Mouse (Mus musculus): Measurements from ENCODE around the gene Arl13b. TPM values are rescaled to one million over a fixed set of nuclear protein-coding genes. Genes with fewer than 3 reads are reported as not detected.

Gene Arl13b
- 19.0 and 19.5 TPM in 2 replicates for polyA plus RNA-seq (2015; fragmentation: Nextera tagmentation; extraction: Ambion mirVana)

GRCm38 (mm10) chr16:62846498-62847312, at the start of gene Arl13b:
Arl13b (minus strand) TSS chr16:62847040.
- Histone ChIP-seq H3K27me3 (no peaks in the 10 kb centered on the region), H3K9me3 (replicated peaks) (no peaks in the 10 kb centered on the region), H3K9ac (peak within 1 kb of the TSS; percentile 79), H3K27ac (peak within 1 kb of the TSS; percentile 57), H3K4me1 (peaks cover 22% of the 10 kb centered on the region), H3K4me2 (peak within 1 kb of the TSS; percentile 70), H3K36me3 (ENCODE audit: poor library complexity, severe bottlenecking) (no peaks in the 10 kb centered on the region), H3K4me3 (peak within 1 kb of the TSS; percentile 76)
- peak; percentile 100 for ATAC-seq
- under 1% methylated on average over 51 of the region's 52 CpGs for WGBS

- H3K4me2 ChIP-seq: no peak overlapping the region
- no peak overlapping the region for H3K27ac ChIP-seq
- H3K36me3 ChIP-seq (ENCODE audit: poor library complexity, severe bottlenecking): no peaks in the 10 kb centered on the region
- no peaks in the 10 kb centered on the region for H3K4me1 ChIP-seq
- 83% methylated on average over 3 of the region's 3 CpGs for WGBS
- no peaks in the 10 kb centered on the region for H3K9me3 ChIP-seq (replicated peaks)
- no peaks in the 10 kb centered on the region for H3K27me3 ChIP-seq
- ATAC-seq: no peak
- no peak overlapping the region for H3K4me3 ChIP-seq
- no peak overlapping the region for H3K9ac ChIP-seq
Observed at GRCm38 (mm10) chr16:62895824-62896223, 49.0 kb upstream of the Arl13b start.

- Histone ChIP-seq H3K4me2 (no peak overlapping the region), H3K27ac (no peak overlapping the region), H3K4me3 (no peak overlapping the region), H3K36me3 (ENCODE audit: poor library complexity, severe bottlenecking) (no peaks in the 10 kb centered on the region), H3K9me3 (replicated peaks) (no peaks in the 10 kb centered on the region), H3K9ac (no peak overlapping the region), H3K4me1 (no peaks in the 10 kb centered on the region), H3K27me3 (no peaks in the 10 kb centered on the region)
- ATAC-seq: no peak
- 66% methylated on average over 6 of the region's 6 CpGs for WGBS
Observed at GRCm38 (mm10) chr16:62874065-62874464, 27.2 kb upstream of the Arl13b start.

DNA sequence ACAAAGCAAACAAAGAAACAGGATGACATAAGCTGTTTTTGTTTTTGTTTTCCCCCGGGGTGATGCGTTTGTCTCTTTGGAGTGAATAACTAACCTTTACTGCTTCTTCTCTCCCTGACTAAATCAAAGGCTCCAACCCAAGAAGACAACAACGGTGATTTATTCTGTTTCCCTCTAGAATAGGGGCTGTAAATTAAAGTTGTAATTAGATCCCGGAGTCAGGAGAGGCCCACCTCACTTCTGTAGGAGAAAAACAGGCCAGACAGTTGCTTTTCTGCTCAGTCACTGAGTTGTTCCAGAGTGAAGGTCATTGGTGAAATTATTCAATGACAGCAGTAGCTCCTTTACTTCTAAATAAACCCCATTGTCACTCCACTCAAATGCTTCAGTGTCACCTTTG, 26.3 kb upstream of the Arl13b start:
- no peaks in the 10 kb centered on the region for H3K9me3 ChIP-seq (replicated peaks)
- no peaks in the 10 kb centered on the region for H3K4me1 ChIP-seq
- no peaks in the 10 kb centered on the region for H3K36me3 ChIP-seq (ENCODE audit: poor library complexity, severe bottlenecking)
- WGBS: 46% methylated on average over 4 of the region's 4 CpGs
- H3K4me2 ChIP-seq: no peak overlapping the region
- no peak overlapping the region for H3K4me3 ChIP-seq
- no peaks in the 10 kb centered on the region for H3K27me3 ChIP-seq
- no peak for ATAC-seq
- no peak overlapping the region for H3K9ac ChIP-seq
- H3K27ac ChIP-seq: no peak overlapping the region

DNA sequence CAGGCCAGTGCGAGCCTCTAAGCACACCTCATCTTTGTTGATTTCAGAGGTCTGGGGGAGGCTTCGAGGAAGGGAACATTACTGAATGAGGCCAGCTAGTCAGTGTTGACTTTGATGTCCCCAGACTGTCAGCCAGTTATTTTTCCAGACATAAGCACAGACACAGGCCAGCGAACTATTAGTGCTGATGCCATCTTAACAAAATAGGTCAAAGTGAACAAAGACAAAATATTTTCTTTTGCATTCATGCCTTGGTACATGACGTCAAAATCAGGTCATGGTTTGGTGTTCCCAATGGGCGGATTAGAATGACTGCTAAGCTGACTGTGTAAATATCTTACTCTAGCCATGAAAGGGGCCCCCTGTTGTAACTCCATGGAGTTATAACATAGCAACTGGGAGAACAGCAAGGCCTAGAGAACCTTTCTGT, 25.9 kb upstream of the Arl13b start:
- Histone ChIP-seq H3K36me3 (ENCODE audit: poor library complexity, severe bottlenecking) (no peaks in the 10 kb centered on the region), H3K4me3 (no peak overlapping the region), H3K27ac (no peak overlapping the region), H3K27me3 (no peaks in the 10 kb centered on the region), H3K4me1 (no peaks in the 10 kb centered on the region), H3K9me3 (replicated peaks) (no peaks in the 10 kb centered on the region), H3K9ac (no peak overlapping the region), H3K4me2 (no peak overlapping the region)
- WGBS: 79% methylated on average over 5 of the region's 5 CpGs
- no peak for ATAC-seq

GRCm38 (mm10) chr16:62861455-62861854, 14.6 kb upstream of the Arl13b start:
- 60% methylated on average over 6 of the region's 6 CpGs for WGBS
- Histone ChIP-seq H3K9me3 (replicated peaks) (no peaks in the 10 kb centered on the region), H3K4me3 (no peak overlapping the region), H3K4me2 (no peak overlapping the region), H3K4me1 (no peaks in the 10 kb centered on the region), H3K36me3 (ENCODE audit: poor library complexity, severe bottlenecking) (no peaks in the 10 kb centered on the region), H3K27ac (no peak overlapping the region), H3K27me3 (no peaks in the 10 kb centered on the region), H3K9ac (no peak overlapping the region)
- no peak for ATAC-seq

- no peak overlapping the region for H3K9ac ChIP-seq
- no peaks in the 10 kb centered on the region for H3K36me3 ChIP-seq (ENCODE audit: poor library complexity, severe bottlenecking)
- H3K27ac ChIP-seq: no peak overlapping the region
- WGBS: 74% methylated on average over 1 of the region's 1 CpGs
- no peak overlapping the region for H3K4me2 ChIP-seq
- no peaks in the 10 kb centered on the region for H3K27me3 ChIP-seq
- H3K4me3 ChIP-seq: no peak overlapping the region
- no peaks in the 10 kb centered on the region for H3K9me3 ChIP-seq (replicated peaks)
- ATAC-seq: no peak
- no peaks in the 10 kb centered on the region for H3K4me1 ChIP-seq
Observed at GRCm38 (mm10) chr16:62860140-62860539, 13.3 kb upstream of the Arl13b start.

GRCm38 (mm10) chr16:62858018-62858417, 11.2 kb upstream of the Arl13b start:
- H3K27me3 ChIP-seq: no peaks in the 10 kb centered on the region
- 95% methylated on average over 1 of the region's 1 CpGs for WGBS
- peaks cover 4% of the 10 kb centered on the region for H3K4me1 ChIP-seq
- no peak overlapping the region for H3K9ac ChIP-seq
- no peak overlapping the region for H3K27ac ChIP-seq
- no peak overlapping the region for H3K4me3 ChIP-seq
- H3K4me2 ChIP-seq: no peak overlapping the region
- no peaks in the 10 kb centered on the region for H3K36me3 ChIP-seq (ENCODE audit: poor library complexity, severe bottlenecking)
- no peak for ATAC-seq
- H3K9me3 ChIP-seq (replicated peaks): no peaks in the 10 kb centered on the region

GRCm38 (mm10) chr16:62857498-62857897, 10.7 kb upstream of the Arl13b start:
- WGBS: 91% methylated on average over 2 of the region's 2 CpGs
- Histone ChIP-seq H3K4me2 (no peak overlapping the region), H3K4me1 (peaks cover 4% of the 10 kb centered on the region), H3K27ac (no peak overlapping the region), H3K9me3 (replicated peaks) (no peaks in the 10 kb centered on the region), H3K9ac (no peak overlapping the region), H3K27me3 (no peaks in the 10 kb centered on the region), H3K36me3 (ENCODE audit: poor library complexity, severe bottlenecking) (no peaks in the 10 kb centered on the region), H3K4me3 (no peak overlapping the region)
- no peak for ATAC-seq

GRCm38 (mm10) chr16:62856273-62856672, 9.4 kb upstream of the Arl13b start:
- Histone ChIP-seq H3K36me3 (ENCODE audit: poor library complexity, severe bottlenecking) (no peaks in the 10 kb centered on the region), H3K4me2 (no peak overlapping the region), H3K27me3 (no peaks in the 10 kb centered on the region), H3K9me3 (replicated peaks) (no peaks in the 10 kb centered on the region), H3K9ac (no peak overlapping the region), H3K27ac (no peak overlapping the region), H3K4me1 (peaks cover 4% of the 10 kb centered on the region), H3K4me3 (no peak overlapping the region)
- ATAC-seq: no peak
- 95% methylated on average over 2 of the region's 2 CpGs for WGBS

DNA sequence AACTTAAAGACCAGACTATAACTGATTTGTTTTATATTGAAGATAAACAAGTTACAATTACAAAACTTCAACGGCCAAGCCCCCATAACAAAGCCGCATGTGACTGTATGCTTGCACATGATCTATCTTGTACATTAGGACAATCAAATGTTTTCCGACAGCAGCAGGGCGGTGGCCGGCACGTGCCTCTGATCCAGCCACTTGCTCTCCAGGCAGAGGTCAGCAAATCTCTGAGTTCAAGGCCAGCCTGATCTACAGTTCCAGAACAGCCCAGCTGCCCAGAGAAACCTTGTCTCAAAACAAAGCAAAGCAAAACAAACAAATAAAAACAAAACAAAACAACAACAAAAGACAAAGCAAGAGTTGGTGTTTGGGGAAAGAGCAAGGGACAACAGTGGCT, 8.5 kb upstream of the Arl13b start:
- Histone ChIP-seq H3K4me2 (no peak overlapping the region), H3K36me3 (ENCODE audit: poor library complexity, severe bottlenecking) (no peaks in the 10 kb centered on the region), H3K27me3 (no peaks in the 10 kb centered on the region), H3K9ac (no peak overlapping the region), H3K27ac (no peak overlapping the region), H3K4me3 (no peak overlapping the region), H3K9me3 (replicated peaks) (no peaks in the 10 kb centered on the region), H3K4me1 (peaks cover 4% of the 10 kb centered on the region)
- no peak for ATAC-seq
- 80% methylated on average over 6 of the region's 6 CpGs for WGBS

GRCm38 (mm10) chr16:62854191-62855068, 7.6 kb upstream of the Arl13b start, which contains the start of gene Pros1:
Pros1 (plus strand) TSS chr16:62854307.
- peak within 1 kb of the TSS; percentile 19; the same call in 1 of the 2 replicates for H3K27ac ChIP-seq
- WGBS: 5% methylated on average over 35 of the region's 42 CpGs
- ATAC-seq: peak; percentile 93

More at GRCm38 (mm10) chr16:62854191-62855068, 7.6 kb upstream of the Arl13b start, which contains the start of gene Pros1:
- Histone ChIP-seq H3K27me3 (no peaks in the 10 kb centered on the region), H3K36me3 (ENCODE audit: poor library complexity, severe bottlenecking) (no peaks in the 10 kb centered on the region), H3K9me3 (replicated peaks) (no peaks in the 10 kb centered on the region), H3K4me2 (peak within 1 kb of the TSS; percentile 91), H3K4me1 (peaks cover 4% of the 10 kb centered on the region), H3K4me3 (peak within 1 kb of the TSS; percentile 59), H3K9ac (peak within 1 kb of the TSS; percentile 84)

Measured in forebrain, embryonic 13.5 days (tissue).